Mouse (Mus musculus): ENCODE measurements at regions not wholly inside any gene's neighbourhood (a gene's known extent, or its start where the extent isn't known, plus 50 kb on each side); places are given as distances from the start of the nearest gene placed in this dataset.

GRCm38 (mm10) chr8:35321270-35321865 lies 444.2 kb upstream of the Gm19410 start:
- TF ChIP-seq EP300 (IDR thresholded peaks at IDR 0.05; ENCODE audit: low read depth) (no peak), CTCF (IDR thresholded peaks at IDR 0.05; ENCODE audit: low read depth) (no peak)
